Mouse (Mus musculus) hindbrain, embryonic 12.5 days (tissue): ENCODE data around the gene St6galnac3. TPM values are rescaled to one million over a fixed set of nuclear protein-coding genes. Genes with fewer than 3 reads are reported as not detected.
A peak's percentile ranks its signal among the peaks of the same experiment; 100 is the strongest.

Source experiments
- ATAC-seq: fragments of 200-750 bp; cut with Nextera tagmentation; 2 replicates; pipeline ENCODE4 v1.8.0; 2017; ENCODE audit warnings: moderate TSS enrichment; ENCODE audit not compliant: low FRiP score
- H3K27ac ChIP-seq: fragments of 300-500 bp; sonication (generic); 2 replicates; pipeline ENCODE4 v1.5.1; 2016; ENCODE audit warnings: mild to moderate bottlenecking
- H3K27me3 ChIP-seq: fragments of 300-500 bp; sonication (generic); 2 replicates; pipeline ENCODE4 v1.6.1; 2016; ENCODE audit warnings: mild to moderate bottlenecking
- H3K36me3 ChIP-seq: fragments of 300-500 bp; sonication (generic); 2 replicates; pipeline ENCODE4 v1.6.1; 2016; ENCODE audit warnings: mild to moderate bottlenecking
- H3K4me1 ChIP-seq: fragments of 300-500 bp; sonication (generic); 2 replicates; pipeline ENCODE4 v1.6.1; 2016
- H3K4me2 ChIP-seq: fragments of 300-500 bp; sonication (generic); replicated peaks from 2 replicates; pipeline ENCODE4 v1.6.1; 2016; ENCODE audit warnings: mild to moderate bottlenecking
- H3K4me3 ChIP-seq: fragments of 300-500 bp; sonication (generic); 2 replicates; pipeline ENCODE4 v1.5.1; 2016; ENCODE audit warnings: mild to moderate bottlenecking
- H3K9ac ChIP-seq: fragments of 300-500 bp; sonication (generic); 2 replicates; pipeline ENCODE4 v1.6.1; 2016; ENCODE audit warnings: mild to moderate bottlenecking, moderate library complexity
- H3K9me3 ChIP-seq: fragments of 300-500 bp; sonication (generic); replicated peaks from 2 replicates; pipeline ENCODE4 v1.6.1; 2016; ENCODE audit warnings: mild to moderate bottlenecking
- WGBS: fragments of 180-500 bp; shearing (Covaris S2); methylation state at CpG from one replicate; pipeline ENCODE4 v1.1.7; 2016; 5-methylcytosine and 5-hydroxymethylcytosine counted together
- polyA plus RNA-seq: library from polyadenylated mRNA; unstranded; fragments of >200 nt; fragmentation: Nextera tagmentation; extraction: Ambion mirVana; gene quantifications from 2 replicates; pipeline ENCODE4 v1.2.1, GENCODE M21; 2016

Gene St6galnac3
- polyA plus RNA-seq, 1 experiment from 2014 or later = 40.8 TPM

GRCm38 (mm10) chr3:153749359-153749758, 24.4 kb upstream of the St6galnac3 start:
- Histone ChIP-seq H3K4me2 (no peak overlapping the region), H3K4me1 (no peaks in the 10 kb centered on the region), H3K27ac (no peak overlapping the region), H3K4me3 (no peak overlapping the region), H3K27me3 (no peaks in the 10 kb centered on the region), H3K9ac (no peak overlapping the region), H3K36me3 (no peaks in the 10 kb centered on the region), H3K9me3 (no peaks in the 10 kb centered on the region)
- 78% methylated on average over 6 of the region's 6 CpGs for WGBS
- no peak for ATAC-seq

GRCm38 (mm10) chr3:153748293-153748692, 23.3 kb upstream of the St6galnac3 start:
- Histone ChIP-seq H3K9ac (no peak overlapping the region), H3K4me1 (no peaks in the 10 kb centered on the region), H3K4me3 (no peak overlapping the region), H3K36me3 (no peaks in the 10 kb centered on the region), H3K9me3 (no peaks in the 10 kb centered on the region), H3K27ac (no peak overlapping the region), H3K4me2 (no peak overlapping the region), H3K27me3 (no peaks in the 10 kb centered on the region)
- no peak for ATAC-seq
- 89% methylated on average over 3 of the region's 3 CpGs for WGBS

- no peak overlapping the region for H3K9ac ChIP-seq
- H3K27ac ChIP-seq = no peak overlapping the region
- H3K36me3 ChIP-seq = no peaks in the 10 kb centered on the region
- H3K4me1 ChIP-seq = no peaks in the 10 kb centered on the region
- no peak overlapping the region for H3K4me3 ChIP-seq
- H3K4me2 ChIP-seq = no peak overlapping the region
- H3K27me3 ChIP-seq = no peaks in the 10 kb centered on the region
- no peak for ATAC-seq
- WGBS = 67% methylated on average over 3 of the region's 3 CpGs
- no peaks in the 10 kb centered on the region for H3K9me3 ChIP-seq
These were observed 20.1 kb upstream of the St6galnac3 start for GRCm38 (mm10) chr3:153745099-153745498.

GRCm38 (mm10) chr3:153744447-153744846, 19.5 kb upstream of the St6galnac3 start:
- Histone ChIP-seq H3K4me3 (no peak overlapping the region), H3K9me3 (no peaks in the 10 kb centered on the region), H3K9ac (no peak overlapping the region), H3K4me2 (no peak overlapping the region), H3K27me3 (no peaks in the 10 kb centered on the region), H3K4me1 (no peaks in the 10 kb centered on the region; the same call in 1 of the 2 replicates), H3K36me3 (no peaks in the 10 kb centered on the region), H3K27ac (no peak overlapping the region)
- ATAC-seq = no peak
- 86% methylated on average over 6 of the region's 6 CpGs for WGBS

- ATAC-seq = no peak
- 83% methylated on average over 7 of the region's 7 CpGs for WGBS
- Histone ChIP-seq H3K4me1 (peaks cover 19% of the 10 kb centered on the region), H3K9ac (no peak overlapping the region), H3K4me3 (no peak overlapping the region), H3K9me3 (no peaks in the 10 kb centered on the region), H3K27me3 (no peaks in the 10 kb centered on the region; the same call in 1 of the 2 replicates), H3K36me3 (no peaks in the 10 kb centered on the region), H3K27ac (no peak overlapping the region), H3K4me2 (no peak overlapping the region)
These were observed 16.8 kb upstream of the St6galnac3 start for GRCm38 (mm10) chr3:153741800-153742199.

- H3K4me1 ChIP-seq = peaks cover 33% of the 10 kb centered on the region
- no peaks in the 10 kb centered on the region for H3K36me3 ChIP-seq
- H3K9me3 ChIP-seq = no peaks in the 10 kb centered on the region
- no peak overlapping the region for H3K9ac ChIP-seq
- ATAC-seq = no peak
- WGBS = 72% methylated on average over 8 of the region's 8 CpGs
- H3K4me3 ChIP-seq = no peak overlapping the region
- no peak overlapping the region for H3K27ac ChIP-seq
- H3K4me2 ChIP-seq = no peak overlapping the region
- H3K27me3 ChIP-seq = no peaks in the 10 kb centered on the region; the same call in none of the 2 replicates
These were observed 14.4 kb upstream of the St6galnac3 start for GRCm38 (mm10) chr3:153739351-153739750.

GRCm38 (mm10) chr3:153738421-153738820, 13.4 kb upstream of the St6galnac3 start:
- Histone ChIP-seq H3K27me3 (no peaks in the 10 kb centered on the region; the same call in none of the 2 replicates), H3K4me3 (no peak overlapping the region), H3K9me3 (no peaks in the 10 kb centered on the region), H3K4me1 (peaks cover 33% of the 10 kb centered on the region), H3K9ac (no peak overlapping the region), H3K36me3 (no peaks in the 10 kb centered on the region), H3K27ac (no peak overlapping the region), H3K4me2 (no peak overlapping the region)
- WGBS = 15% methylated on average over 10 of the region's 10 CpGs
- ATAC-seq = peak; percentile 42

- Histone ChIP-seq H3K4me1 (peaks cover 33% of the 10 kb centered on the region), H3K27me3 (no peaks in the 10 kb centered on the region; the same call in none of the 2 replicates), H3K4me2 (no peak overlapping the region), H3K4me3 (no peak overlapping the region), H3K36me3 (no peaks in the 10 kb centered on the region), H3K27ac (no peak overlapping the region), H3K9ac (no peak overlapping the region), H3K9me3 (no peaks in the 10 kb centered on the region)
- no peak for ATAC-seq
- WGBS = 73% methylated on average over 16 of the region's 16 CpGs
These were observed 11.8 kb upstream of the St6galnac3 start for GRCm38 (mm10) chr3:153736756-153737280.

- Histone ChIP-seq H3K27ac (no peak overlapping the region), H3K9ac (no peak overlapping the region), H3K4me2 (no peak overlapping the region), H3K4me1 (peaks cover 33% of the 10 kb centered on the region), H3K27me3 (no peaks in the 10 kb centered on the region; the same call in none of the 2 replicates), H3K36me3 (no peaks in the 10 kb centered on the region), H3K4me3 (no peak overlapping the region), H3K9me3 (no peaks in the 10 kb centered on the region)
- 69% methylated on average over 13 of the region's 13 CpGs for WGBS
- no peak for ATAC-seq
These were observed 11.0 kb upstream of the St6galnac3 start for GRCm38 (mm10) chr3:153735796-153736549.

- H3K36me3 ChIP-seq = no peaks in the 10 kb centered on the region
- 51% methylated on average over 10 of the region's 10 CpGs for WGBS
- H3K4me1 ChIP-seq = peaks cover 33% of the 10 kb centered on the region
These were observed 9.8 kb upstream of the St6galnac3 start for GRCm38 (mm10) chr3:153734741-153735140.

GRCm38 (mm10) chr3:153733364-153734159, 8.6 kb upstream of the St6galnac3 start:
- ATAC-seq = no peak
- Histone ChIP-seq H3K4me1 (peaks cover 24% of the 10 kb centered on the region), H3K27me3 (no peaks in the 10 kb centered on the region; the same call in none of the 2 replicates), H3K9ac (no peak overlapping the region), H3K4me2 (no peak overlapping the region), H3K27ac (no peak overlapping the region), H3K4me3 (no peak overlapping the region), H3K9me3 (no peaks in the 10 kb centered on the region), H3K36me3 (no peaks in the 10 kb centered on the region)
- 90% methylated on average over 4 of the region's 4 CpGs for WGBS

More at GRCm38 (mm10) chr3:153734741-153735140, 9.8 kb upstream of the St6galnac3 start:
- no peak overlapping the region for H3K4me3 ChIP-seq
- no peaks in the 10 kb centered on the region for H3K9me3 ChIP-seq
- H3K9ac ChIP-seq = no peak overlapping the region
- no peak overlapping the region for H3K27ac ChIP-seq
- H3K4me2 ChIP-seq = no peak overlapping the region
- H3K27me3 ChIP-seq = no peaks in the 10 kb centered on the region; the same call in none of the 2 replicates
- no peak for ATAC-seq

GRCm38 (mm10) chr3:153732749-153733148, 7.8 kb upstream of the St6galnac3 start:
- Histone ChIP-seq H3K27me3 (no peaks in the 10 kb centered on the region; the same call in none of the 2 replicates), H3K36me3 (no peaks in the 10 kb centered on the region), H3K4me3 (no peak overlapping the region), H3K9ac (no peak overlapping the region), H3K4me2 (no peak overlapping the region), H3K27ac (no peak overlapping the region), H3K4me1 (peaks cover 17% of the 10 kb centered on the region), H3K9me3 (no peaks in the 10 kb centered on the region)
- no peak for ATAC-seq
- WGBS = 37% methylated on average over 6 of the region's 6 CpGs
